Mouse (Mus musculus): ENCODE results near the gene Zgrf1.

Gene Zgrf1

GRCm38 (mm10) chr3:127521156-127521555, 32.1 kb upstream of the Zgrf1 start:
- Histone ChIP-seq H3K27me3 (ENCODE audit: insufficient read depth, low read length) (no peaks in the 10 kb centered on the region), H3K4me1 (replicated peaks; ENCODE audit: low read depth, low read length) (peaks cover 10% of the 10 kb centered on the region; the same call in 1 of the 2 replicates), H3K36me3 (ENCODE audit: insufficient read depth, low read length) (no peaks in the 10 kb centered on the region), H3K4me3 (replicated peaks; ENCODE audit: low read length) (no peak overlapping the region), H3K9me3 (ENCODE audit: low read length) (no peaks in the 10 kb centered on the region)
- no peak for TF ChIP-seq NANOG (IDR thresholded peaks at IDR 0.05; ENCODE audit: borderline replicate concordance, low read length)
- TF ChIP-seq CTCF (conservative IDR thresholded peaks at IDR 0.05; ENCODE audit: low read length), result no peak
- TF ChIP-seq POU5F1 (IDR thresholded peaks at IDR 0.05; ENCODE audit: borderline replicate concordance, low read length), result no peak

- Histone ChIP-seq H3K4me3 (replicated peaks; ENCODE audit: low read length) (no peak overlapping the region), H3K9me3 (ENCODE audit: low read length) (no peaks in the 10 kb centered on the region), H3K27me3 (ENCODE audit: insufficient read depth, low read length) (no peaks in the 10 kb centered on the region), H3K4me1 (replicated peaks; ENCODE audit: low read depth, low read length) (peaks cover 6% of the 10 kb centered on the region), H3K36me3 (ENCODE audit: insufficient read depth, low read length) (no peaks in the 10 kb centered on the region)
- TF ChIP-seq POU5F1 (IDR thresholded peaks at IDR 0.05; ENCODE audit: borderline replicate concordance, low read length) (no peak), CTCF (conservative IDR thresholded peaks at IDR 0.05; ENCODE audit: low read length) (no peak), NANOG (IDR thresholded peaks at IDR 0.05; ENCODE audit: borderline replicate concordance, low read length) (no peak)
Observed at GRCm38 (mm10) chr3:127525188-127525819, 28.0 kb upstream of the Zgrf1 start.

- Histone ChIP-seq H3K4me3 (replicated peaks; ENCODE audit: low read length) (no peak overlapping the region), H3K9me3 (ENCODE audit: low read length) (peaks cover 11% of the 10 kb centered on the region), H3K27me3 (ENCODE audit: insufficient read depth, low read length) (no peaks in the 10 kb centered on the region), H3K36me3 (ENCODE audit: insufficient read depth, low read length) (no peaks in the 10 kb centered on the region), H3K4me1 (replicated peaks; ENCODE audit: low read depth, low read length) (peaks cover 4% of the 10 kb centered on the region)
- TF ChIP-seq CTCF (conservative IDR thresholded peaks at IDR 0.05; ENCODE audit: low read length) (no peak), NANOG (IDR thresholded peaks at IDR 0.05; ENCODE audit: borderline replicate concordance, low read length) (no peak), POU5F1 (IDR thresholded peaks at IDR 0.05; ENCODE audit: borderline replicate concordance, low read length) (no peak)
Observed at GRCm38 (mm10) chr3:127527465-127528034, 25.7 kb upstream of the Zgrf1 start.

GRCm38 (mm10) chr3:127529210-127529609, 24.1 kb upstream of the Zgrf1 start:
- TF ChIP-seq CTCF (conservative IDR thresholded peaks at IDR 0.05; ENCODE audit: low read length), result no peak
- no peak for TF ChIP-seq NANOG (IDR thresholded peaks at IDR 0.05; ENCODE audit: borderline replicate concordance, low read length)
- no peak for TF ChIP-seq POU5F1 (IDR thresholded peaks at IDR 0.05; ENCODE audit: borderline replicate concordance, low read length)
- Histone ChIP-seq H3K9me3 (ENCODE audit: low read length) (peaks cover 18% of the 10 kb centered on the region), H3K36me3 (ENCODE audit: insufficient read depth, low read length) (no peaks in the 10 kb centered on the region), H3K4me1 (replicated peaks; ENCODE audit: low read depth, low read length) (peaks cover 4% of the 10 kb centered on the region), H3K4me3 (replicated peaks; ENCODE audit: low read length) (no peak overlapping the region), H3K27me3 (ENCODE audit: insufficient read depth, low read length) (no peaks in the 10 kb centered on the region)

- Histone ChIP-seq H3K27me3 (ENCODE audit: insufficient read depth, low read length) (no peaks in the 10 kb centered on the region), H3K36me3 (ENCODE audit: insufficient read depth, low read length) (no peaks in the 10 kb centered on the region), H3K4me3 (replicated peaks; ENCODE audit: low read length) (no peak overlapping the region), H3K9me3 (ENCODE audit: low read length) (peaks cover 18% of the 10 kb centered on the region), H3K4me1 (replicated peaks; ENCODE audit: low read depth, low read length) (peaks cover 4% of the 10 kb centered on the region)
- TF ChIP-seq NANOG (IDR thresholded peaks at IDR 0.05; ENCODE audit: borderline replicate concordance, low read length) (no peak), CTCF (conservative IDR thresholded peaks at IDR 0.05; ENCODE audit: low read length) (no peak), POU5F1 (IDR thresholded peaks at IDR 0.05; ENCODE audit: borderline replicate concordance, low read length) (no peak)
Observed at GRCm38 (mm10) chr3:127529824-127530223, 23.5 kb upstream of the Zgrf1 start.

- H3K4me3 ChIP-seq (replicated peaks; ENCODE audit: low read length), result no peak overlapping the region
- H3K36me3 ChIP-seq (ENCODE audit: insufficient read depth, low read length), result no peaks in the 10 kb centered on the region
- peaks cover 18% of the 10 kb centered on the region for H3K9me3 ChIP-seq (ENCODE audit: low read length)
- H3K4me1 ChIP-seq (replicated peaks; ENCODE audit: low read depth, low read length), result peaks cover 4% of the 10 kb centered on the region
- TF ChIP-seq POU5F1 (IDR thresholded peaks at IDR 0.05; ENCODE audit: borderline replicate concordance, low read length) (peak; percentile 92), NANOG (IDR thresholded peaks at IDR 0.05; ENCODE audit: borderline replicate concordance, low read length) (peak; percentile 85), CTCF (conservative IDR thresholded peaks at IDR 0.05; ENCODE audit: low read length) (no peak)
- no peaks in the 10 kb centered on the region for H3K27me3 ChIP-seq (ENCODE audit: insufficient read depth, low read length)
Observed at GRCm38 (mm10) chr3:127530293-127530692, 23.0 kb upstream of the Zgrf1 start.

GRCm38 (mm10) chr3:127539193-127539592, 14.1 kb upstream of the Zgrf1 start:
- Histone ChIP-seq H3K4me1 (replicated peaks; ENCODE audit: low read depth, low read length) (peaks cover 23% of the 10 kb centered on the region), H3K9me3 (ENCODE audit: low read length) (no peaks in the 10 kb centered on the region)
- no peak for TF ChIP-seq NANOG (IDR thresholded peaks at IDR 0.05; ENCODE audit: borderline replicate concordance, low read length)
- no peak for TF ChIP-seq POU5F1 (IDR thresholded peaks at IDR 0.05; ENCODE audit: borderline replicate concordance, low read length)
- no peak for TF ChIP-seq CTCF (conservative IDR thresholded peaks at IDR 0.05; ENCODE audit: low read length)

GRCm38 (mm10) chr3:127543976-127544375, 9.3 kb upstream of the Zgrf1 start:
- no peak overlapping the region for H3K4me3 ChIP-seq (replicated peaks; ENCODE audit: low read length)
- no peak for TF ChIP-seq POU5F1 (IDR thresholded peaks at IDR 0.05; ENCODE audit: borderline replicate concordance, low read length)
- TF ChIP-seq CTCF (conservative IDR thresholded peaks at IDR 0.05; ENCODE audit: low read length), result no peak
- TF ChIP-seq NANOG (IDR thresholded peaks at IDR 0.05; ENCODE audit: borderline replicate concordance, low read length), result no peak
- peaks cover 55% of the 10 kb centered on the region for H3K36me3 ChIP-seq (ENCODE audit: insufficient read depth, low read length)
- H3K27me3 ChIP-seq (ENCODE audit: insufficient read depth, low read length), result no peaks in the 10 kb centered on the region
- no peaks in the 10 kb centered on the region for H3K9me3 ChIP-seq (ENCODE audit: low read length)
- H3K4me1 ChIP-seq (replicated peaks; ENCODE audit: low read depth, low read length), result peaks cover 31% of the 10 kb centered on the region

More at GRCm38 (mm10) chr3:127539193-127539592, 14.1 kb upstream of the Zgrf1 start:
- Histone ChIP-seq H3K36me3 (ENCODE audit: insufficient read depth, low read length) (peaks cover 45% of the 10 kb centered on the region), H3K27me3 (ENCODE audit: insufficient read depth, low read length) (no peaks in the 10 kb centered on the region), H3K4me3 (replicated peaks; ENCODE audit: low read length) (no peak overlapping the region)
